Mouse (Mus musculus) heart, embryonic 13.5 days (tissue): ENCODE results near the gene Acin1. TPM values are rescaled to one million over a fixed set of nuclear protein-coding genes. Genes with fewer than 3 reads are reported as not detected.

Source experiments
- ATAC-seq: fragments of 200-750 bp; cut with Nextera tagmentation; 2 replicates; pipeline ENCODE4 v1.8.0; 2017; ENCODE audit warnings: moderate TSS enrichment; ENCODE audit not compliant: insufficient number of reproducible peaks, low FRiP score, low TSS enrichment; ENCODE audit errors: extremely low read depth
- H3K27ac ChIP-seq: fragments of 300-500 bp; sonication (generic); replicated peaks from 2 replicates; pipeline ENCODE4 v1.5.1; 2015; ENCODE audit warnings: moderate library complexity, mild to moderate bottlenecking, inconsistent platforms
- H3K27me3 ChIP-seq: fragments of 300-500 bp; sonication (generic); replicated peaks from 2 replicates; pipeline ENCODE4 v1.6.1; 2015; ENCODE audit warnings: mild to moderate bottlenecking, inconsistent platforms
- H3K36me3 ChIP-seq: fragments of 300-500 bp; sonication (generic); 2 replicates; pipeline ENCODE4 v1.6.1; 2015; ENCODE audit warnings: mild to moderate bottlenecking, inconsistent platforms
- H3K4me1 ChIP-seq: fragments of 300-500 bp; sonication (generic); 2 replicates; pipeline ENCODE4 v1.6.1; 2015; ENCODE audit warnings: inconsistent platforms
- H3K4me2 ChIP-seq: fragments of 300-500 bp; sonication (generic); 2 replicates; pipeline ENCODE4 v1.6.1; 2015; ENCODE audit warnings: inconsistent platforms, mild to moderate bottlenecking, moderate library complexity
- H3K4me3 ChIP-seq: fragments of 300-500 bp; sonication (generic); 2 replicates; pipeline ENCODE4 v1.5.1; 2015; ENCODE audit warnings: moderate library complexity, mild to moderate bottlenecking, inconsistent platforms
- H3K9ac ChIP-seq: fragments of 300-500 bp; sonication (generic); 2 replicates; pipeline ENCODE4 v1.6.1; 2015; ENCODE audit warnings: inconsistent platforms, mild to moderate bottlenecking, moderate library complexity
- H3K9me3 ChIP-seq: fragments of 300-500 bp; sonication (generic); 2 replicates; pipeline ENCODE4 v1.6.1; 2016; ENCODE audit warnings: inconsistent platforms
- WGBS: fragments of 180-500 bp; shearing (Covaris S2); methylation state at CpG from one replicate; pipeline ENCODE4 v1.1.7; 2015; ENCODE audit warnings: mixed read lengths; 5-methylcytosine and 5-hydroxymethylcytosine counted together
- polyA plus RNA-seq: library from polyadenylated mRNA; unstranded; fragments of >200 nt; fragmentation: Nextera tagmentation; extraction: Ambion mirVana; gene quantifications from 2 replicates; pipeline ENCODE4 v1.2.1, GENCODE M21; 2015

Gene Acin1
- polyA plus RNA-seq, 1 experiment from 2014 or later, result 81.2 TPM

DNA sequence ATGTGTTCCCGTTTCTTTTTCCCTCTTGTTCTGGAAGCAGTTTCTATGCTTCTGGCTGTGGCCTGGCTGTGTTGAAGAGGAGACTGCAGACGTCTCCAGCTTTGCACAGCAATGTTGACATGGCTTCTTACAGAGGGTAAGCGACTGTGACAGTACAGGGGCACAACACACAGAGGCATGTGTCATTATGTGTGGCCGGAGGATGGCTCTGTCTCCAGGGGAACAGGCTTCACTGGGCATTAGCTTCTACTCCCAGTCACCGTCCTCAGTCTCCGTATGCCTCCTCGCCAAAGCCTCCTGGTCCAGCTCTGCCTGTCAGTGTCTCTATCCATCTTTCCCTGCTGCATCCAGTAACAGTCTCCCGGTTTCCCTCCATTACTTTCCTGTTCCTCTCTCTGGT lies 79.5 kb downstream of the Acin1 start:
- 63% methylated on average over 8 of the region's 8 CpGs for WGBS
- Histone ChIP-seq H3K4me1 (peaks cover 20% of the 10 kb centered on the region), H3K9me3 (no peaks in the 10 kb centered on the region), H3K4me2 (no peak overlapping the region), H3K4me3 (no peak overlapping the region), H3K36me3 (peaks cover 22% of the 10 kb centered on the region), H3K9ac (no peak overlapping the region), H3K27me3 (no peaks in the 10 kb centered on the region), H3K27ac (no peak overlapping the region)
- no peak for ATAC-seq

DNA sequence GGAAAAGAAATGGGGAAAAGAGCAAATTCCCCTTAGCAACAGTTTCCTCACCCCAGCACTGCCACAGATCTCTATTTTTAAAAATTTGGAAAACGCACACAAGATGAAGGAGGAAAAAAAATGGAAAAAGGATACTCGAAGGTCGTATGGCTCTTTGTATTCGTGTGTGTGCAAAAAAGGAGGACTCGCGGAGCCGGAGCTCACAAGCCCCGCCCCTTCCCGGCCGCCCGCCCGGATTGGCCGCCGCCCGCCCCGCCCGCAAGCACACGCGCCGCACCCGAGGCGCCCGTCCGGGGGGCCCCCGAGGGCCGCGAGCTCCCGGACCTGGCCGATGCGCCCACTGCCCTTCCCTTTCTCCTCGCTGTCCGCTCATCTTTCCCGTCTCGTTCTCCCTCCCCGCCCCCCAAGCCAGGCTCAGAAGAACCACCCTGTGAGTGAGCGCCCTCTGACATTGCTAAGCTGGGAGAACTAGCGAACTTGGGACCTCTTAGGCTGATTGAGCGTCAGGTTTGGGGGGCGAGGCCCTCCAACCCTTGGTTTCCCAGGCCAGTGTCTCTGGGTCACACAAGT lies 80.9 kb downstream of the Acin1 start, which contains the start of gene 4931414P19Rik:
TSS of gene 4931414P19Rik (minus strand) at position 242 of the 570 bp plus-strand sequence.
- peaks cover 24% of the 10 kb centered on the region for H3K4me1 ChIP-seq
- H3K27me3 ChIP-seq, result no peaks in the 10 kb centered on the region
- under 1% methylated on average over 39 of the region's 39 CpGs for WGBS
- H3K27ac ChIP-seq, result peak within 1 kb of the TSS; percentile 86
- peak within 1 kb of the TSS; percentile 61 for H3K4me3 ChIP-seq
- H3K9ac ChIP-seq, result peak within 1 kb of the TSS; percentile 83
- H3K36me3 ChIP-seq, result peaks cover 10% of the 10 kb centered on the region
- H3K4me2 ChIP-seq, result peak within 1 kb of the TSS; percentile 78
- H3K9me3 ChIP-seq, result no peaks in the 10 kb centered on the region
- ATAC-seq, result peak; percentile 33; the same call in 1 of the 2 replicates

DNA sequence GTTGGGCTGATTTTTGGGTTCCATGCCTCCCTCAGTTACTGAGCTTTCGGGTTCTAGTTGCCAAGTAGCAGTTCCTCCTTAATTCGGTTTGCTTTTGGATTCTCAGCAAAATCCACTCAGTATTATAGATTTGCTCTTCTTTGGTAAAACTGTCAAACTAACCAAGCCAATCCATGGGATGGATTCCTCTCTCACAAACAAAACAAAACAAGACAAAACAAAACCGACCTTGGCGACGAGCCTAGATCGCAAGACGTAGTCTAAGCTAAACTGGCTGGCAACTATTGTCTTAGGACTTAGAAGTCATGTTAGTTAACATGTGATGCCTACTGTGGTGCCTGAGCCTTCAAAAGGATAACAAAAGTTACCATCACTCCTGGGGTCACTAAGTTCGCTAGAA lies 83.0 kb downstream of the Acin1 start:
- ATAC-seq, result no peak
- peak overlapping the region; percentile 65 for H3K4me3 ChIP-seq
- peak overlapping the region; percentile 64 for H3K4me2 ChIP-seq
- H3K36me3 ChIP-seq, result 0 out of 2 replicates have a peak, but pooled peaks cover 4% of the 10 kb centered on the region
- no peaks in the 10 kb centered on the region for H3K9me3 ChIP-seq
- 79% methylated on average over 8 of the region's 8 CpGs for WGBS
- H3K4me1 ChIP-seq, result peaks cover 24% of the 10 kb centered on the region
- H3K27ac ChIP-seq, result peak overlapping the region; percentile 94
- no peak overlapping the region for H3K9ac ChIP-seq
- no peaks in the 10 kb centered on the region for H3K27me3 ChIP-seq

DNA sequence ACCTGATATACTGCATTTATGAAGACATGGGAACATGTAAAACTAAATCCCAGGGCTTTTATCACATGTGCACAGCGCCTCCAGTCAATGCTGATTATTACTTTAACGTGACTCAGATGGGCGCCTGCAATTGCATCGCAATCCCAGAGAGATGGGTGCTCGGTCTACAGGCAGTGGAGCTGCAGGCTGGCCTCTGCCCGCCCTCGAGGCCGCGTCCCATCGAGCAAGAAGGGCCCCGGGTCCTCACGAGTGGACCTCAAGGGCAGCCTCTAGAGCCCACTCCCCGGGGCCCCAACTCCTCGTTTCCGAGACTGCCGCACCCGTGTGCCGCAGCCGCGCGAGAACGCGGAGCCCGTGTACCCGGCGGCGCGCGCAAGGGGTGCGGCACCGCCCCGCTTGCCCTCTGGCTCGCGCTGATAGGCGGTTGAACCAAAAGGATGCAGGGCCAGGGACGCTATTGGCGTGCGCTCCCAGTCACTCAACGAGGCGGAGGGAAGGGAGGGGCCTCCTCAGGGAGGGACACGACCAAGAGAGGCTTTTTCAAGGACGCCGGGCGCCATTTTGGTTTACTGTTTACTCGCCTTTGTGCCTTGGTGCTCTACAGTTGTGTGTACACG lies 83.6 kb downstream of the Acin1 start:
- under 1% methylated on average over 46 of the region's 46 CpGs for WGBS

DNA sequence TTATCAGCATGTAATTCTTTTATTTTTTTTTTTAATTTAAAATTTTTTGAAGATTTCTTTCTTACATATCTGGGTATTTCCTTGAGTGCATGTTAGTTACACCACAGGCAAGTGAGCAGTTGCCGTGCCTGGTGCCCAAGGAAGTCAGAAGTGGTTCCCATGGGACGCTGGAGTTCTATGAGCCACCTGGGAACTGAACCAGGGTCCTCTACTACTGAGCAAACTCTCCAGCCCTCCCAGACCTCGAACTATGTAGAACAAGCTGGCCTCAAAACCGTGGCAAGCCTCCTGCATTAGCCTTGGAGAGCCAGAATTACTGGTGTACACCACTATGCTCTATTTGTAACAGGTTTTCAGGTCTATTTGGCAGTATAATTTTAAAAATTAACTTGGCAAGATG lies 84.1 kb downstream of the Acin1 start:
- H3K9ac ChIP-seq, result peak overlapping the region; percentile 84
- peaks cover 24% of the 10 kb centered on the region for H3K4me1 ChIP-seq
- 0 out of 2 replicates have a peak, but pooled peaks cover 4% of the 10 kb centered on the region for H3K36me3 ChIP-seq
- ATAC-seq, result no peak
- WGBS, result 42% methylated on average over 4 of the region's 4 CpGs
- H3K4me3 ChIP-seq, result peak overlapping the region; percentile 65
- H3K9me3 ChIP-seq, result no peaks in the 10 kb centered on the region
- H3K27ac ChIP-seq, result peak overlapping the region; percentile 94
- H3K4me2 ChIP-seq, result peak overlapping the region; percentile 64
- H3K27me3 ChIP-seq, result no peaks in the 10 kb centered on the region

More for the DNA sequence above, 83.6 kb downstream of the Acin1 start:
- peak overlapping the region; percentile 84 for H3K9ac ChIP-seq
- peak overlapping the region; percentile 65 for H3K4me3 ChIP-seq
- ATAC-seq, result peak; percentile 97
- peak overlapping the region; percentile 94 for H3K27ac ChIP-seq
- no peaks in the 10 kb centered on the region for H3K9me3 ChIP-seq
- H3K27me3 ChIP-seq, result no peaks in the 10 kb centered on the region
- H3K36me3 ChIP-seq, result 0 out of 2 replicates have a peak, but pooled peaks cover 4% of the 10 kb centered on the region
- H3K4me2 ChIP-seq, result peak overlapping the region; percentile 64
- peaks cover 24% of the 10 kb centered on the region for H3K4me1 ChIP-seq

DNA sequence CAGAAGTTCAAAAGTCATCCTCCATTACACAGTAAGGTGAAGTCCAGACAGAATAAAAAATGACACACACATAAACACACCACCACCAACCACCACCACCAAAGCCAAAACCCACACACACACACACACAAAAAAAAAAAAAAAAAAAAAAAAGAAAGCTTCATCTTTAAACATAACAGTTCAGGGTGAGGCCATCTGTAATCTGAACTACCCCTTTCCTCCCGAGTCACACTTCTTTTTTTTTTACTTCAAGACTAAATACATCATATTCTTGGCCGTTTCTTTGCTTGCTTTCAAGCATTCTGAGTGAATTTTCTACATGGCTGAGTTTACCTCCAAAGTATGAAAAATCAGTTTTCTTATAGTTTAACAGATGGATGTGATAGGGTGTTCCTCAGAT lies 85.1 kb downstream of the Acin1 start:
- H3K4me2 ChIP-seq, result no peak overlapping the region
- H3K36me3 ChIP-seq, result 0 out of 2 replicates have a peak, but pooled peaks cover 4% of the 10 kb centered on the region
- H3K27me3 ChIP-seq, result no peaks in the 10 kb centered on the region
- no peaks in the 10 kb centered on the region for H3K9me3 ChIP-seq
- no peak overlapping the region for H3K4me3 ChIP-seq
- no peak overlapping the region for H3K27ac ChIP-seq
- H3K9ac ChIP-seq, result no peak overlapping the region
- 51% methylated on average over 2 of the region's 2 CpGs for WGBS
- H3K4me1 ChIP-seq, result peaks cover 26% of the 10 kb centered on the region
- no peak for ATAC-seq

DNA sequence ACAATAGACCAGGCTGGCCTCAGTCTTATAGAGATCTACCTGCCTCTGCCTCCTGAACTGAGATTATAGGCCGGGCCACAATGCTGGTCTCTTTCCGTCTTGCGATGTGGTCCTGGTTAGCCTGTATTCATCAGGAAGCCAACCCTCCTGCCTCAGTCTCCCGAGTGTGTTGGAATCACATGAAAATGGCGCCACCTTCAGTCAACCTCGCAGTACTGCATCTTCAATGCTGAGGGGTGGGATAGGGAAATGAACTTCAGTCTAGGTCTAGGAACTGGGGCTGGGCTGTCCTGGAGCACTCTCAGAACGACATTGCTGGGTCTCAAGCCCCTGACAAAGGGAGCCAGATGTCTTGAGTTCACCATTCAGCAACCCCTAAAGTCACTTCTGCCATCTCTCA lies 89.6 kb downstream of the Acin1 start:
- ATAC-seq, result no peak
- Histone ChIP-seq H3K36me3 (peaks cover 13% of the 10 kb centered on the region; the same call in 1 of the 2 replicates), H3K4me3 (no peak overlapping the region)

DNA sequence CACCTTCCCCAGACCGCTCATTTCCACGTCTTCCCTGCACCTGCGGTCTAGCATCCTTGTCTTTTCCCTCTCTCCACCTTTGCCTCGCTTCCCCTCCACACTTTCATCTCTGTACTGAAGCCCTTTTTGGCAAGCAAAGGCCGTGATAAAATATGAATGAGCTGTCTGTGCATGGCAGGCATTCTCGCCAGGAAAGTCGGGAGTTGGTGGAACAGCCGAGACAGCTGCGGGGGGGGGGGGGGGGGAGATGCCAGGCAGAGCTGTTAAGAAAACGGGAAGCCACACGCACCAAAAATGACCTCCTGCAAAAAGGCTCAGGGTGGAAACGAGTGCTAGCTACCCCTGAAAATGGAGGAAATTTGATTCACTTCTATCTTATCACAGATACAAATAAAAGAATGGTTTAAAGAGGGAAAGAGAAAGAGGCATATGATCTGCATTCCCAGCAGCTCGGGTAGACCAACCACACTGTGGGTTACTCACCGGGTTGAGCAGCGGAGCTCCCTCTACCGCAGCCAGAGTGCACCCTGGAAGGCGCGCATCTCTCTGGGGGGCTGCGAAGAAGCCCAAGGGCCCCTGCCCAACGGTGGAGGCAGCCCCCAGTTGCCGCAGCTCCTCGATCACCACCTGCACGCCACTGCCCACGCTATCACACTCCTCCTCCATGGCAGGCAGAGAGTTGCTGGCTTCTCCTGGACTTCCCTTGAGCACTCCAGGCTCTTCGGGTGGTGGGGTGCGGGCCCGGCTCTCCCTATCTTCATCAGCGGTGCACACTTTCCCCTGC lies 91.9 kb downstream of the Acin1 start:
- Histone ChIP-seq H3K4me2 (peak overlapping the region; percentile 60), H3K4me1 (peaks cover 48% of the 10 kb centered on the region), H3K27ac (peak overlapping the region; percentile 33), H3K36me3 (peaks cover 26% of the 10 kb centered on the region), H3K27me3 (no peaks in the 10 kb centered on the region), H3K4me3 (peak overlapping the region; percentile 38), H3K9ac (peak overlapping the region; percentile 64), H3K9me3 (no peaks in the 10 kb centered on the region)
- WGBS, result 45% methylated on average over 27 of the region's 28 CpGs
- no peak for ATAC-seq

More for the DNA sequence above, 89.6 kb downstream of the Acin1 start:
- Histone ChIP-seq H3K9me3 (no peaks in the 10 kb centered on the region), H3K27ac (no peak overlapping the region), H3K4me1 (peaks cover 45% of the 10 kb centered on the region), H3K4me2 (no peak overlapping the region), H3K27me3 (no peaks in the 10 kb centered on the region), H3K9ac (no peak overlapping the region)
- WGBS, result 76% methylated on average over 7 of the region's 7 CpGs

DNA sequence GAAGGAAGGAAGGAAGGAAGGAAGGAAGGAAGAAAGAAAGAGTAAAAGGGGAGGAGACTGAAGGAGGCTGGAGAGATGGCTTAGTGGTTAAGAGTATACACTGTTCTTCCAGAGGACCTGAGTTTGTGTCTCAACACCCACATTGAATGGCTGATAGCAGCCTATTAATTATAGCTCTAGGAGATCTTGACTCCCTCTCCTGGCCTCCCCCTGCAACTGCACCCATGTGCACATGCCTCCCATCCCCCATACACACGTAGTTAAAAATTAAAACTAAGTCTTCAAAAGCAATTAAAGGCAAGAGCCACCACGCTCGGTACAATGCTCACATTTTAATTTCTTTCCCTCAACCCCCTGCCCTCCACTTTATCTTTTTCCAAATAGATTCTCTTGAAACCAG lies 92.7 kb downstream of the Acin1 start:
- peak overlapping the region; percentile 60; the same call in 1 of the 2 replicates for H3K4me2 ChIP-seq
- no peaks in the 10 kb centered on the region for H3K9me3 ChIP-seq
- no peak for ATAC-seq
- peak overlapping the region; percentile 21; the same call in 1 of the 2 replicates for H3K27ac ChIP-seq
- peaks cover 50% of the 10 kb centered on the region for H3K4me1 ChIP-seq
- no peaks in the 10 kb centered on the region for H3K27me3 ChIP-seq
- WGBS, result 91% methylated on average over 3 of the region's 3 CpGs
- H3K36me3 ChIP-seq, result peaks cover 24% of the 10 kb centered on the region
- H3K4me3 ChIP-seq, result no peak overlapping the region
- H3K9ac ChIP-seq, result peak overlapping the region; percentile 64; the same call in 1 of the 2 replicates

DNA sequence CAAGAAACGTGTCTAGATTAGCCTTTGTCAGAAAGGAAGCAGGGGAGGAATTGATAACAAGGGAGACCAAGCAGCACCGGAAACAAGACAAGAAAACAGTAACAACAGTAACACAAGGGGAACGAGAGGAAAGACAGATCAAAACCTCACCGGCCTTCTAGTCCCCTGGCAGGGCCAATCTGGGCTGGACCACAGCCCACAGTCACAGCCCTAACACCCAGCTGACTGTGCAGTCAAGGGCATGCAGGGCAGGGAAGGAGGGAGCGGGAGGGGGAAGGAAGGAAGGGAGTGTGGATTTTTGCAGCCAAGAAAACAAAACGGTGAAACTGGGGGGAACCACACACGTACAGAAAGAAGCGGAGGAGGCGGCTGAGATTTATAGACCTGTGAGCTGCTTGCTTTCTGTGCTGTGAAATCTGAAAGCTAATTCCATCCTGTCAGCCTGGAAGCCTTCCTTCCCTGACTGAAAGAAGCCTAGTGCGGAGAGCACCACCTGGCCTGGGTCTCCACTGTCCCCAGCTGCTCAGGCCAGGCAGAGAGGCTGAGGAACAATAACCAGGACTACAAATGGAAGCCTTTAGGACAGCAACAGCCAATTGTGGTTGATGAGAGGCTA lies 94.3 kb downstream of the Acin1 start:
- H3K9ac ChIP-seq, result peak overlapping the region; percentile 69
- H3K4me1 ChIP-seq, result peaks cover 62% of the 10 kb centered on the region
- no peaks in the 10 kb centered on the region for H3K9me3 ChIP-seq
- peak overlapping the region; percentile 91 for H3K27ac ChIP-seq
- peak overlapping the region; percentile 40 for H3K4me2 ChIP-seq
- H3K4me3 ChIP-seq, result no peak overlapping the region
- no peak; the same call in 1 of the 2 replicates for ATAC-seq
- WGBS, result 35% methylated on average over 10 of the region's 10 CpGs
- H3K27me3 ChIP-seq, result no peaks in the 10 kb centered on the region
- H3K36me3 ChIP-seq, result peaks cover 22% of the 10 kb centered on the region
